Mouse (Mus musculus) cerebellum, postnatal 36 days (tissue): ENCODE measurements around the gene Rbfox3.

Source experiments
- DNase-seq, 2 experiments: peaks; one replicate each; pipeline ENCODE4 v3.0.0; 2021 to 2022; ENCODE audit warnings: mixed read lengths in 2 of 2

The Rbfox3 gene

GRCm38 (mm10) chr11:118879466-118880150 is 31.8 kb downstream of the Rbfox3 start:
- peak; percentile 83 to 88 for DNase-seq

GRCm38 (mm10) chr11:118878605-118879245 is 32.7 kb downstream of the Rbfox3 start:
- peak in 1 of 2 experiments; percentile 31 for DNase-seq

- peak in 1 of 2 experiments; percentile 43 for DNase-seq
Observed at GRCm38 (mm10) chr11:118875243-118875897, 36.0 kb downstream of the Rbfox3 start.

GRCm38 (mm10) chr11:118874487-118875095 is 36.8 kb downstream of the Rbfox3 start:
- peak in 1 of 2 experiments; percentile 25 for DNase-seq

- peak in 1 of 2 experiments; percentile 35 for DNase-seq
Observed at GRCm38 (mm10) chr11:118874022-118874421, 37.4 kb downstream of the Rbfox3 start.

GRCm38 (mm10) chr11:118871527-118871926 is 39.9 kb downstream of the Rbfox3 start:
- DNase-seq, result peak in 1 of 2 experiments; percentile 15

GRCm38 (mm10) chr11:118863360-118863759 is 48.0 kb downstream of the Rbfox3 start:
- peak in 1 of 2 experiments; percentile 9 for DNase-seq

- DNase-seq, result peak; percentile 66 to 74
Observed at GRCm38 (mm10) chr11:118861801-118862431, 49.5 kb downstream of the Rbfox3 start.

GRCm38 (mm10) chr11:118861246-118861645 is 50.2 kb downstream of the Rbfox3 start:
- DNase-seq, result peak; percentile 89 to 90

GRCm38 (mm10) chr11:118860812-118861211 is 50.6 kb downstream of the Rbfox3 start:
- peak in 1 of 2 experiments; percentile 57 for DNase-seq

GRCm38 (mm10) chr11:118859839-118860238 is 51.6 kb downstream of the Rbfox3 start:
- no peak for DNase-seq

GRCm38 (mm10) chr11:118858305-118858704 is 53.1 kb downstream of the Rbfox3 start:
- peak; percentile 87 to 90 for DNase-seq

GRCm38 (mm10) chr11:118851391-118851790 is 60.0 kb downstream of the Rbfox3 start:
- peak; percentile 60 to 71 for DNase-seq

GRCm38 (mm10) chr11:118847986-118848385 is 63.4 kb downstream of the Rbfox3 start:
- DNase-seq, result no peak

GRCm38 (mm10) chr11:118840992-118841391 is 70.4 kb downstream of the Rbfox3 start:
- no peak for DNase-seq

- no peak for DNase-seq
Observed at GRCm38 (mm10) chr11:118838167-118838566, 73.2 kb downstream of the Rbfox3 start.

- peak; percentile 81 to 86 for DNase-seq
Observed at GRCm38 (mm10) chr11:118836889-118837288, 74.5 kb downstream of the Rbfox3 start.

GRCm38 (mm10) chr11:118832793-118833481 is 78.5 kb downstream of the Rbfox3 start:
- peak; percentile 92 to 94 for DNase-seq

- DNase-seq, result peak; percentile 67 to 68
Observed at GRCm38 (mm10) chr11:118831730-118832129, 79.7 kb downstream of the Rbfox3 start.

GRCm38 (mm10) chr11:118825280-118826094 is 85.9 kb downstream of the Rbfox3 start:
- no peak for DNase-seq

- no peak for DNase-seq
Observed at GRCm38 (mm10) chr11:118821353-118821752, 90.0 kb downstream of the Rbfox3 start.
